23 mouse cellular contexts compared by ENCODE assay signal in genomic region chr7:139451711-139452110, GRCm38 (mm10).
DNase-seq lines count a peak whose midpoint lies in the region; ATAC-seq and TF ChIP-seq lines count a peak whose summit lies in the region.
"Had no signal": no experiment of that assay in that cellular context is flagged by ENCODE, and none has a peak within 500 bp of the region (broad histone marks: within the 10 kb centered on the region; RNA-seq: fewer than 3 reads in every experiment).

No protein-coding gene starts in this region.

- no peak for TF ChIP-seq CTCF in cerebellum, adult 2 months (IDR thresholded peaks at IDR 0.05; ENCODE audit: borderline replicate concordance, insufficient read depth, low read depth, low read length)
- TF ChIP-seq CTCF in heart, postnatal 0 days (IDR thresholded peaks at IDR 0.05; ENCODE audit: low read depth), result no peak

- 40% methylated on average over 5 of the region's 5 CpGs for WGBS in cerebellum, adult 2 months
- 33% methylated on average over 5 of the region's 5 CpGs for WGBS in heart, postnatal 0 days

- no peaks in the 10 kb centered on the region for H3K9me3 ChIP-seq in heart, postnatal 0 days (replicated peaks; ENCODE audit: control insufficient read depth, low read length)
- H3K9me3 ChIP-seq: forebrain, embryonic 10.5 days; hindbrain, embryonic 12.5 days; midbrain, embryonic 12.5 days; neural tube, embryonic 12.5 days had no signal

- H3K4me2 ChIP-seq in heart, postnatal 0 days (ENCODE audit: low read depth, low read length), result no peak overlapping the region
- H3K4me2 ChIP-seq: hindbrain, embryonic 12.5 days; midbrain, embryonic 12.5 days; neural tube, embryonic 12.5 days had no signal

- peak in 1 of 2 experiments; percentile 69 for DNase-seq in cerebellum, adult 2 months
- no peak for DNase-seq in cerebellum, postnatal 4 days (ENCODE audit: low spot score in 2 of 2)
- DNase-seq in lung, adult 18-20 months, result peak; percentile 40 to 56
- DNase-seq in lung, postnatal 14 days, result no peak
- peak; percentile 55 for DNase-seq in heart, postnatal 0 days (ENCODE audit: low spot score)
- peak; percentile 52 for DNase-seq in lung, postnatal 25 days (ENCODE audit: low spot score)
- no peak for DNase-seq in kidney, postnatal 25 days
- DNase-seq in adrenal gland, adult 2 months, result no peak
- DNase-seq: adrenal gland, postnatal 14 days; forebrain, postnatal 0 days; kidney, adult 18-20 months; kidney, postnatal 10 days; layer of hippocampus, postnatal 36 days; right cerebral cortex, adult 18-20 months; thymus, adult 2 months had no signal

- peaks cover 76% of the 10 kb centered on the region for H3K4me1 ChIP-seq in cerebellum, adult 2 months (ENCODE audit: control insufficient read depth, insufficient read depth, low read length)
- peaks cover 50% of the 10 kb centered on the region for H3K4me1 ChIP-seq in heart, postnatal 0 days (ENCODE audit: control insufficient read depth, insufficient read depth)
- H3K4me1 ChIP-seq: hindbrain, embryonic 12.5 days; midbrain, embryonic 12.5 days; neural tube, embryonic 12.5 days had no signal

- peak overlapping the region; percentile 48 for H3K27ac ChIP-seq in cerebellum, adult 2 months (ENCODE audit: insufficient read depth, low read length)
- peak overlapping the region; percentile 77 for H3K27ac ChIP-seq in heart, postnatal 0 days (ENCODE audit: low read depth)
- H3K27ac ChIP-seq: forebrain, embryonic 10.5 days; hindbrain, embryonic 12.5 days; layer of hippocampus, adult 2 months; liver, embryonic 14.5 days; midbrain, embryonic 12.5 days; neural tube, embryonic 12.5 days had no signal

- H3K36me3 ChIP-seq in heart, postnatal 0 days (replicated peaks; ENCODE audit: control insufficient read depth, insufficient read depth, low read length), result 0 out of 2 replicates have a peak, but pooled peaks cover 7% of the 10 kb centered on the region
- H3K36me3 ChIP-seq: forebrain, embryonic 10.5 days; G1E; hindbrain, embryonic 12.5 days; midbrain, embryonic 12.5 days; neural tube, embryonic 12.5 days had no signal

- no peak for TF ChIP-seq EP300 in heart, postnatal 0 days (IDR thresholded peaks at IDR 0.05; ENCODE audit: low read depth)

- H3K4me3 ChIP-seq in cerebellum, adult 2 months (replicated peaks; ENCODE audit: insufficient read depth, low read depth, low read length), result no peak overlapping the region
- H3K4me3 ChIP-seq in heart, postnatal 0 days (ENCODE audit: low read depth, low read length), result no peak overlapping the region
- H3K4me3 ChIP-seq: forebrain, embryonic 10.5 days; hindbrain, embryonic 12.5 days; layer of hippocampus, adult 2 months; midbrain, embryonic 12.5 days; neural tube, embryonic 12.5 days had no signal

- no peak overlapping the region for H3K9ac ChIP-seq in heart, postnatal 0 days (replicated peaks; ENCODE audit: low read depth, low read length)
- H3K9ac ChIP-seq: forebrain, postnatal 0 days; hindbrain, embryonic 12.5 days; liver, embryonic 14.5 days; midbrain, embryonic 12.5 days; neural tube, embryonic 12.5 days had no signal

- ATAC-seq in heart, postnatal 0 days (ENCODE audit: insufficient read depth, low read depth), result peak; percentile 71
- ATAC-seq: activated CD4-positive, CD25-positive, alpha-beta regulatory T cell, adult 4 months; forebrain, postnatal 0 days had no signal

- TF ChIP-seq POLR2A in cerebellum, adult 2 months (IDR thresholded peaks at IDR 0.05; ENCODE audit: borderline replicate concordance, insufficient read depth, low read length), result no peak

- H3K27me3 ChIP-seq in cerebellum, adult 2 months (ENCODE audit: control insufficient read depth, insufficient read depth, low read length), result no peaks in the 10 kb centered on the region
- H3K27me3 ChIP-seq in heart, postnatal 0 days (ENCODE audit: control insufficient read depth, insufficient read depth, low read length), result no peaks in the 10 kb centered on the region
- H3K27me3 ChIP-seq: hindbrain, embryonic 12.5 days; midbrain, embryonic 12.5 days; neural tube, embryonic 12.5 days had no signal

Comparison
In these comparisons a context has a peak if more than half of its experiments do, and no peak if none do; other contexts are left out.
1. DNase-seq: peak in lung, adult 18-20 months (2 of 2), heart, postnatal 0 days (single experiment) and lung, postnatal 25 days (single experiment); none in cerebellum, postnatal 4 days (0 of 2), lung, postnatal 14 days (single experiment), kidney, postnatal 25 days (0 of 2) and adrenal gland, adult 2 months (single experiment).